Mouse (Mus musculus): ENCODE measurements around the gene Myh6.

DNA sequence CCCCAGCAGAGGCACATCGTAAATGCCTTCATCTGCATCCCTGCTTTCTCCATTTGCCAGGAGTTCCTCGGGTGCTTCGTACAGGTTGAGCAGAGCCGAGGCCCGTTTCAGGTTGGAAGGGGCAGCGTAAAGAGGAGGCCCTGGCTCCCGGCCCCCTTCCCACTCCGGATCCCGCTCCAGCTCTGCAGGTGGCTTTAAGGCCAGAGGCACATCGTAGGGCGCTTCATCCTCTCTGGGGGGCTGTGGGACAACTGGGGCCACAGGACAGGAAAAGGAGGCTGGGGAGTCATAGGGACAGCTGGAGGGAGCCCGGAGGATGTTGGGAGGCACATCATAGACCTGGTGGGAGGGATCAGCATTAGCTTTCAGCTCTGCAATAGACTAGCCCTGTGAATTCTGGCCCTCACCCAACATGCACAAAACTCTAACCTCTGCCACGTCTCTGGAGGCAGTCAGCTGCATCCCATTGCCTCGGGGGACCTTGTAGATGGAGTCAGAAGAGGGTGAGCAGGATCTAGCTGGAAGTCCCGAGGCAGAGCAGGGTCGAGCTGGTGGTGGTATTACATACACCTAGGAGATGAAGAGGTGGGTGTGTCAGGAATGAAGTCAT is 46.5 kb downstream of the Myh6 start:
- TF ChIP-seq GATA1 (IDR thresholded peaks at IDR 0.05; ENCODE audit: low read length) (no peak), TAL1 (IDR thresholded peaks at IDR 0.05; ENCODE audit: low read length) (no peak)
